Mouse (Mus musculus) midbrain, embryonic 12.5 days (tissue): ENCODE results near the gene Akap6. TPM values are rescaled to one million over a fixed set of nuclear protein-coding genes. Genes with fewer than 3 reads are reported as not detected.
A peak's percentile ranks its signal among the peaks of the same experiment; 100 is the strongest.

ENCODE experiments used
- ATAC-seq: fragments of 200-750 bp; cut with Nextera tagmentation; 2 replicates; pipeline ENCODE4 v1.8.0; 2017; ENCODE audit warnings: low read depth, moderate TSS enrichment, moderate library complexity; ENCODE audit not compliant: low FRiP score
- H3K27ac ChIP-seq: fragments of 300-500 bp; sonication (generic); replicated peaks from 2 replicates; pipeline ENCODE4 v1.5.1; 2016; ENCODE audit warnings: mild to moderate bottlenecking
- H3K27me3 ChIP-seq: fragments of 300-500 bp; sonication (generic); 2 replicates; pipeline ENCODE4 v1.6.1; 2016; ENCODE audit warnings: mild to moderate bottlenecking
- H3K36me3 ChIP-seq: fragments of 300-500 bp; sonication (generic); 2 replicates; pipeline ENCODE4 v1.6.1; 2016
- H3K4me1 ChIP-seq: fragments of 300-500 bp; sonication (generic); 2 replicates; pipeline ENCODE4 v1.6.1; 2016
- H3K4me2 ChIP-seq: fragments of 300-500 bp; sonication (generic); replicated peaks from 2 replicates; pipeline ENCODE4 v1.6.1; 2016; ENCODE audit warnings: mild to moderate bottlenecking, moderate library complexity
- H3K4me3 ChIP-seq: fragments of 300-500 bp; sonication (generic); 2 replicates; pipeline ENCODE4 v1.5.1; 2016; ENCODE audit warnings: mild to moderate bottlenecking
- H3K9ac ChIP-seq: fragments of 300-500 bp; sonication (generic); replicated peaks from 2 replicates; pipeline ENCODE4 v1.6.1; 2016; ENCODE audit warnings: mild to moderate bottlenecking, moderate library complexity
- H3K9me3 ChIP-seq: fragments of 300-500 bp; sonication (generic); 2 replicates; pipeline ENCODE4 v1.6.1; 2016; ENCODE audit warnings: mild to moderate bottlenecking
- WGBS: fragments of 180-500 bp; shearing (Covaris S2); methylation state at CpG from one replicate; pipeline ENCODE4 v1.1.7; 2016; 5-methylcytosine and 5-hydroxymethylcytosine counted together
- polyA plus RNA-seq: library from polyadenylated mRNA; unstranded; fragments of >200 nt; fragmentation: Nextera tagmentation; extraction: Ambion mirVana; gene quantifications from 2 replicates; pipeline ENCODE4 v1.2.1, GENCODE M21; 2016

The Akap6 gene
- polyA plus RNA-seq, 1 experiment from 2014 or later: 27.2 TPM

- H3K9ac ChIP-seq: no peak overlapping the region
- no peaks in the 10 kb centered on the region for H3K4me1 ChIP-seq
- H3K9me3 ChIP-seq: 0 out of 2 replicates have a peak, but pooled peaks cover 3% of the 10 kb centered on the region
- no peaks in the 10 kb centered on the region for H3K36me3 ChIP-seq
- H3K4me3 ChIP-seq: no peak overlapping the region
- WGBS: 88% methylated on average over 5 of the region's 5 CpGs
- no peaks in the 10 kb centered on the region for H3K27me3 ChIP-seq
- H3K27ac ChIP-seq: no peak overlapping the region
- no peak for ATAC-seq
- H3K4me2 ChIP-seq: no peak overlapping the region
These were observed 239.6 kb downstream of the Akap6 start for GRCm38 (mm10) chr12:52938786-52939185.

GRCm38 (mm10) chr12:52939324-52939946 is 240.3 kb downstream of the Akap6 start:
- WGBS: 83% methylated on average over 15 of the region's 15 CpGs

GRCm38 (mm10) chr12:52941941-52942340 is 242.8 kb downstream of the Akap6 start:
- Histone ChIP-seq H3K36me3 (no peaks in the 10 kb centered on the region), H3K9ac (no peak overlapping the region), H3K9me3 (no peaks in the 10 kb centered on the region), H3K27ac (no peak overlapping the region), H3K4me2 (no peak overlapping the region), H3K4me1 (no peaks in the 10 kb centered on the region), H3K4me3 (no peak overlapping the region), H3K27me3 (no peaks in the 10 kb centered on the region)
- WGBS: 86% methylated on average over 4 of the region's 4 CpGs
- no peak for ATAC-seq

More at GRCm38 (mm10) chr12:52939324-52939946, 240.3 kb downstream of the Akap6 start:
- H3K4me1 ChIP-seq: no peaks in the 10 kb centered on the region
- no peak overlapping the region for H3K4me3 ChIP-seq
- H3K27me3 ChIP-seq: no peaks in the 10 kb centered on the region
- no peaks in the 10 kb centered on the region for H3K36me3 ChIP-seq
- no peak for ATAC-seq
- H3K4me2 ChIP-seq: no peak overlapping the region
- H3K9me3 ChIP-seq: 0 out of 2 replicates have a peak, but pooled peaks cover 3% of the 10 kb centered on the region
- H3K9ac ChIP-seq: no peak overlapping the region
- H3K27ac ChIP-seq: no peak overlapping the region

GRCm38 (mm10) chr12:52944274-52944673 is 245.1 kb downstream of the Akap6 start:
- Histone ChIP-seq H3K27ac (no peak overlapping the region), H3K4me3 (no peak overlapping the region), H3K4me1 (no peaks in the 10 kb centered on the region), H3K36me3 (no peaks in the 10 kb centered on the region), H3K4me2 (no peak overlapping the region), H3K9ac (no peak overlapping the region), H3K27me3 (no peaks in the 10 kb centered on the region), H3K9me3 (no peaks in the 10 kb centered on the region)
- no peak for ATAC-seq
- 82% methylated on average over 7 of the region's 7 CpGs for WGBS

GRCm38 (mm10) chr12:52944949-52945348 is 245.8 kb downstream of the Akap6 start:
- Histone ChIP-seq H3K4me1 (no peaks in the 10 kb centered on the region), H3K9me3 (no peaks in the 10 kb centered on the region), H3K27me3 (no peaks in the 10 kb centered on the region), H3K36me3 (no peaks in the 10 kb centered on the region), H3K27ac (no peak overlapping the region), H3K9ac (no peak overlapping the region), H3K4me3 (no peak overlapping the region), H3K4me2 (no peak overlapping the region)
- WGBS: 77% methylated on average over 2 of the region's 2 CpGs
- ATAC-seq: 0 out of 2 replicates have a peak, but pooled peaks have one; percentile 44

- no peak for ATAC-seq
- H3K27ac ChIP-seq: no peak overlapping the region
- H3K9me3 ChIP-seq: no peaks in the 10 kb centered on the region
- H3K4me1 ChIP-seq: no peaks in the 10 kb centered on the region
- WGBS: 75% methylated on average over 4 of the region's 4 CpGs
- no peak overlapping the region for H3K4me3 ChIP-seq
- H3K4me2 ChIP-seq: no peak overlapping the region
- H3K36me3 ChIP-seq: 0 out of 2 replicates have a peak, but pooled peaks cover 4% of the 10 kb centered on the region
- no peaks in the 10 kb centered on the region for H3K27me3 ChIP-seq
- H3K9ac ChIP-seq: no peak overlapping the region
These were observed 251.5 kb downstream of the Akap6 start for GRCm38 (mm10) chr12:52950660-52951059.

GRCm38 (mm10) chr12:52957587-52957986 is 258.4 kb downstream of the Akap6 start:
- H3K27me3 ChIP-seq: no peaks in the 10 kb centered on the region
- H3K27ac ChIP-seq: no peak overlapping the region
- no peak overlapping the region for H3K4me3 ChIP-seq
- no peak overlapping the region for H3K9ac ChIP-seq
- 81% methylated on average over 3 of the region's 3 CpGs for WGBS
- H3K9me3 ChIP-seq: no peaks in the 10 kb centered on the region
- no peak overlapping the region for H3K4me2 ChIP-seq
- H3K4me1 ChIP-seq: peaks cover 4% of the 10 kb centered on the region; the same call in 1 of the 2 replicates
- 0 out of 2 replicates have a peak, but pooled peaks cover 4% of the 10 kb centered on the region for H3K36me3 ChIP-seq
- no peak for ATAC-seq

GRCm38 (mm10) chr12:52957994-52958393 is 258.8 kb downstream of the Akap6 start:
- no peak overlapping the region for H3K4me2 ChIP-seq
- 0 out of 2 replicates have a peak, but pooled peaks cover 3% of the 10 kb centered on the region for H3K36me3 ChIP-seq
- H3K27ac ChIP-seq: no peak overlapping the region
- no peak overlapping the region for H3K9ac ChIP-seq
- H3K27me3 ChIP-seq: no peaks in the 10 kb centered on the region
- no peak for ATAC-seq
- WGBS: 54% methylated on average over 3 of the region's 3 CpGs
- no peak overlapping the region for H3K4me3 ChIP-seq
- peaks cover 4% of the 10 kb centered on the region; the same call in 1 of the 2 replicates for H3K4me1 ChIP-seq
- H3K9me3 ChIP-seq: no peaks in the 10 kb centered on the region

GRCm38 (mm10) chr12:52991745-52992144 is 292.6 kb downstream of the Akap6 start:
- ATAC-seq: no peak
- H3K36me3 ChIP-seq: no peaks in the 10 kb centered on the region
- WGBS: 88% methylated on average over 6 of the region's 6 CpGs
- no peak overlapping the region for H3K9ac ChIP-seq
- H3K4me3 ChIP-seq: no peak overlapping the region
- no peak overlapping the region for H3K4me2 ChIP-seq
- no peak overlapping the region for H3K27ac ChIP-seq
- H3K9me3 ChIP-seq: no peaks in the 10 kb centered on the region
- H3K4me1 ChIP-seq: peaks cover 10% of the 10 kb centered on the region
- no peaks in the 10 kb centered on the region for H3K27me3 ChIP-seq

GRCm38 (mm10) chr12:53012336-53012735 is 313.2 kb downstream of the Akap6 start:
- Histone ChIP-seq H3K4me3 (no peak overlapping the region), H3K27me3 (no peaks in the 10 kb centered on the region), H3K4me1 (no peaks in the 10 kb centered on the region), H3K4me2 (no peak overlapping the region), H3K36me3 (0 out of 2 replicates have a peak, but pooled peaks cover 6% of the 10 kb centered on the region), H3K9me3 (no peaks in the 10 kb centered on the region), H3K27ac (no peak overlapping the region), H3K9ac (no peak overlapping the region)
- ATAC-seq: no peak
- WGBS: 16% methylated on average over 3 of the region's 3 CpGs

- H3K4me1 ChIP-seq: no peaks in the 10 kb centered on the region
These were observed 315.4 kb downstream of the Akap6 start for GRCm38 (mm10) chr12:53014539-53014938.

GRCm38 (mm10) chr12:53024575-53025246 is 325.5 kb downstream of the Akap6 start:
- no peak for ATAC-seq
- WGBS: 49% methylated on average over 9 of the region's 9 CpGs
- Histone ChIP-seq H3K9me3 (no peaks in the 10 kb centered on the region), H3K36me3 (no peaks in the 10 kb centered on the region; the same call in 1 of the 2 replicates), H3K4me2 (no peak overlapping the region), H3K9ac (no peak overlapping the region), H3K4me3 (no peak overlapping the region), H3K27ac (no peak overlapping the region), H3K27me3 (no peaks in the 10 kb centered on the region), H3K4me1 (peaks cover 29% of the 10 kb centered on the region)

More at GRCm38 (mm10) chr12:53014539-53014938, 315.4 kb downstream of the Akap6 start:
- Histone ChIP-seq H3K27ac (no peak overlapping the region), H3K9ac (no peak overlapping the region), H3K27me3 (no peaks in the 10 kb centered on the region), H3K4me2 (no peak overlapping the region), H3K9me3 (no peaks in the 10 kb centered on the region), H3K4me3 (no peak overlapping the region), H3K36me3 (0 out of 2 replicates have a peak, but pooled peaks cover 6% of the 10 kb centered on the region)
- ATAC-seq: no peak
- WGBS: 91% methylated on average over 6 of the region's 6 CpGs
